Mouse (Mus musculus) ES-E14 (cell line): ENCODE measurements around the gene Phactr2.

Source experiments
- CHD2 ChIP-seq: IDR thresholded peaks from 2 replicates; pipeline ENCODE4 v1.6.1; 2014; ENCODE audit warnings: mild to moderate bottlenecking, low read depth, low read length, inconsistent platforms
- HCFC1 ChIP-seq: IDR thresholded peaks from 2 replicates; pipeline ENCODE4 v1.6.1; 2012; ENCODE audit warnings: low read length, inconsistent platforms, borderline replicate concordance; ENCODE audit not compliant: insufficient read depth
- MAFK ChIP-seq: IDR thresholded peaks from 2 replicates; pipeline ENCODE4 v1.6.1; 2014; ENCODE audit warnings: mild to moderate bottlenecking, low read depth, low read length, inconsistent platforms; ENCODE audit not compliant: insufficient read depth
- ZNF384 ChIP-seq: IDR thresholded peaks from 2 replicates; pipeline ENCODE4 v1.6.1; 2012; ENCODE audit warnings: low read depth, low read length, inconsistent platforms

- TF ChIP-seq ZNF384 (no peak), CHD2 (no peak), HCFC1 (no peak), MAFK (no peak)
Observed at GRCm38 (mm10) chr10:13170739-13171448, 303.3 kb downstream of the Phactr2 start.
